Mouse (Mus musculus): ENCODE results near the gene Capn3. TPM values are rescaled to one million over a fixed set of nuclear protein-coding genes. Genes with fewer than 3 reads are reported as not detected.

The Capn3 gene
- polyA plus RNA-seq, 1 experiment from 2014 or later: 1.3 TPM

- no peak overlapping the region for H3K9ac ChIP-seq (ENCODE audit: low read depth, low read length)
- H3K9me3 ChIP-seq (ENCODE audit: control insufficient read depth, low read length): no peaks in the 10 kb centered on the region
- peaks cover 92% of the 10 kb centered on the region for H3K36me3 ChIP-seq (ENCODE audit: control insufficient read depth, insufficient read depth, low read length)
- WGBS: 92% methylated on average over 5 of the region's 5 CpGs
- H3K27me3 ChIP-seq (ENCODE audit: control insufficient read depth, insufficient read depth, low read length): no peaks in the 10 kb centered on the region
- H3K4me3 ChIP-seq (ENCODE audit: low read length): no peak overlapping the region
- no peak overlapping the region for H3K4me2 ChIP-seq (replicated peaks; ENCODE audit: low read depth, low read length)
- no peak for ATAC-seq (ENCODE audit: low FRiP score, low TSS enrichment)
- no peak overlapping the region for H3K27ac ChIP-seq (ENCODE audit: low read depth, low read length)
- H3K4me1 ChIP-seq (ENCODE audit: control insufficient read depth, insufficient read depth, low read length): no peaks in the 10 kb centered on the region
Measured at GRCm38 (mm10) chr2:120526771-120527170, 71.0 kb downstream of the Capn3 start.

DNA sequence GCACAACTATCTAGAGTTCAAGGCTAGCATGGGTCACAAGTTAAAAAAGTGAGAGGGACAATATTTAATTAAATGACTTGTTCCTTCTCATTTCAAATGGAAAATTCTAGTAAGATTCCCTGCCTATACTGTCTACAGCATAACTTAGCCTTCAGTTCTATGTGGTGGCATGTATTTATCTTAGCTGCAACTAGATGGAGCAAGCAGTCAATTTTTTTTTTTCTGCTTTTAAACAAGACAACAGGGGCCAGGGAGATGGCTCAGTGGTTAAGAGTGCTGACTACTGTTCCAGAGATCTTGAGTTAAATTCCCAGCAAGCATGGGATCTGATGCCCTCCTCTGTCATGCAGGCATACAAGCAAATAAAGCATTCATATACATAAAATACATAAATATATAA, 73.7 kb downstream of the Capn3 start:
- Histone ChIP-seq H3K4me2 (replicated peaks; ENCODE audit: low read depth, low read length) (no peak overlapping the region), H3K27me3 (ENCODE audit: control insufficient read depth, insufficient read depth, low read length) (no peaks in the 10 kb centered on the region), H3K9me3 (ENCODE audit: control insufficient read depth, low read length) (no peaks in the 10 kb centered on the region), H3K27ac (ENCODE audit: low read depth, low read length) (no peak overlapping the region), H3K4me1 (ENCODE audit: control insufficient read depth, insufficient read depth, low read length) (no peaks in the 10 kb centered on the region), H3K4me3 (ENCODE audit: low read length) (no peak overlapping the region), H3K9ac (ENCODE audit: low read depth, low read length) (no peak overlapping the region), H3K36me3 (ENCODE audit: control insufficient read depth, insufficient read depth, low read length) (peaks cover 91% of the 10 kb centered on the region)
- no peak for ATAC-seq (ENCODE audit: low FRiP score, low TSS enrichment)

DNA sequence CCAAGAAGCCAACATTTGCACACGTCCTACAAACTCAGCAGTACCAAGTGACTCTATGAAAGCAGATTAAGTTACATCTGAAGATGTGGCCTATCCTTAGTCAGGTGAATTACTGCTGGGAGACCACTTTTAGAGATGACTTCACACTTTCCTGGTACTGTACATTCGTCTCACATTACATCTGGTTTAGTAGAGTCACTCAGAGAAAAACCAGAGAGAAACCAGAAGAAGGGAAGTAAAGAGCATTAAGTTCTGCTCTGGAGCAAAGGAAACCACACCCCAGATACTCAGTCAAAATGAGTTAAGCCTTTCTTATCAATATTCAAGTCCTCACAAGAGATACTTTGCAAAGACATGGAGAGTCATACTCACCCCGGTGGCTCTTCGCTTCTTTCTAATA, 75.4 kb downstream of the Capn3 start:
- Histone ChIP-seq H3K9me3 (ENCODE audit: control insufficient read depth, low read length) (no peaks in the 10 kb centered on the region), H3K27me3 (ENCODE audit: control insufficient read depth, insufficient read depth, low read length) (no peaks in the 10 kb centered on the region), H3K27ac (ENCODE audit: low read depth, low read length) (no peak overlapping the region), H3K36me3 (ENCODE audit: control insufficient read depth, insufficient read depth, low read length) (peaks cover 91% of the 10 kb centered on the region), H3K9ac (ENCODE audit: low read depth, low read length) (no peak overlapping the region), H3K4me2 (replicated peaks; ENCODE audit: low read depth, low read length) (no peak overlapping the region), H3K4me1 (ENCODE audit: control insufficient read depth, insufficient read depth, low read length) (no peaks in the 10 kb centered on the region), H3K4me3 (ENCODE audit: low read length) (no peak overlapping the region)
- no peak for ATAC-seq (ENCODE audit: low FRiP score, low TSS enrichment)
- 86% methylated on average over 4 of the region's 4 CpGs for WGBS

GRCm38 (mm10) chr2:120539333-120539732, 83.5 kb downstream of the Capn3 start:
- no peak overlapping the region for H3K4me3 ChIP-seq (ENCODE audit: low read length)
- H3K4me1 ChIP-seq (ENCODE audit: control insufficient read depth, insufficient read depth, low read length): peaks cover 4% of the 10 kb centered on the region; the same call in 1 of the 2 replicates
- H3K9me3 ChIP-seq (ENCODE audit: control insufficient read depth, low read length): no peaks in the 10 kb centered on the region
- H3K27ac ChIP-seq (ENCODE audit: low read depth, low read length): peak overlapping the region; percentile 59; the same call in 1 of the 2 replicates
- no peak for ATAC-seq (ENCODE audit: low FRiP score, low TSS enrichment)
- no peak overlapping the region for H3K9ac ChIP-seq (ENCODE audit: low read depth, low read length)
- H3K4me2 ChIP-seq (replicated peaks; ENCODE audit: low read depth, low read length): 0 out of 2 replicates have a peak overlapping the region, but pooled peaks have one; percentile 3
- 81% methylated on average over 3 of the region's 3 CpGs for WGBS
- no peaks in the 10 kb centered on the region for H3K27me3 ChIP-seq (ENCODE audit: control insufficient read depth, insufficient read depth, low read length)
- H3K36me3 ChIP-seq (ENCODE audit: control insufficient read depth, insufficient read depth, low read length): peaks cover 30% of the 10 kb centered on the region

GRCm38 (mm10) chr2:120539778-120540208, 84.0 kb downstream of the Capn3 start:
- 31% methylated on average over 1 of the region's 1 CpGs for WGBS
- Histone ChIP-seq H3K9ac (ENCODE audit: low read depth, low read length) (no peak overlapping the region), H3K4me2 (replicated peaks; ENCODE audit: low read depth, low read length) (0 out of 2 replicates have a peak overlapping the region, but pooled peaks have one; percentile 3), H3K9me3 (ENCODE audit: control insufficient read depth, low read length) (no peaks in the 10 kb centered on the region), H3K36me3 (ENCODE audit: control insufficient read depth, insufficient read depth, low read length) (peaks cover 26% of the 10 kb centered on the region), H3K4me3 (ENCODE audit: low read length) (no peak overlapping the region), H3K27me3 (ENCODE audit: control insufficient read depth, insufficient read depth, low read length) (no peaks in the 10 kb centered on the region), H3K4me1 (ENCODE audit: control insufficient read depth, insufficient read depth, low read length) (peaks cover 4% of the 10 kb centered on the region; the same call in 1 of the 2 replicates), H3K27ac (ENCODE audit: low read depth, low read length) (peak overlapping the region; percentile 59; the same call in 1 of the 2 replicates)
- ATAC-seq (ENCODE audit: low FRiP score, low TSS enrichment): peak; percentile 83; the same call in 1 of the 2 replicates

GRCm38 (mm10) chr2:120544732-120545131, 88.9 kb downstream of the Capn3 start:
- Histone ChIP-seq H3K4me3 (ENCODE audit: low read length) (no peak overlapping the region), H3K36me3 (ENCODE audit: control insufficient read depth, insufficient read depth, low read length) (peaks cover 18% of the 10 kb centered on the region; the same call in 1 of the 2 replicates), H3K9me3 (ENCODE audit: control insufficient read depth, low read length) (no peaks in the 10 kb centered on the region), H3K9ac (ENCODE audit: low read depth, low read length) (no peak overlapping the region), H3K27me3 (ENCODE audit: control insufficient read depth, insufficient read depth, low read length) (no peaks in the 10 kb centered on the region), H3K4me1 (ENCODE audit: control insufficient read depth, insufficient read depth, low read length) (peaks cover 4% of the 10 kb centered on the region; the same call in 1 of the 2 replicates), H3K4me2 (replicated peaks; ENCODE audit: low read depth, low read length) (no peak overlapping the region), H3K27ac (ENCODE audit: low read depth, low read length) (no peak overlapping the region)
- WGBS: 98% methylated on average over 2 of the region's 2 CpGs
- ATAC-seq (ENCODE audit: low FRiP score, low TSS enrichment): no peak

Other genes with a start within 250 kb of the Capn3 start
- not detected in 2 replicates for gene Pla2g4e, start 210.7 kb upstream of the Capn3 start, polyA plus RNA-seq (2014; fragmentation: Nextera tagmentation; extraction: Ambion mirVana)
- gene Pla2g4d, start 166.8 kb upstream of the Capn3 start, polyA plus RNA-seq (2014; fragmentation: Nextera tagmentation; extraction: Ambion mirVana): not detected in 2 replicates
- not detected in 2 replicates for gene Pla2g4f, start 141.9 kb upstream of the Capn3 start, polyA plus RNA-seq (2014; fragmentation: Nextera tagmentation; extraction: Ambion mirVana)
- gene Vps39, start 102.9 kb upstream of the Capn3 start, polyA plus RNA-seq (2014; fragmentation: Nextera tagmentation; extraction: Ambion mirVana): 11.7 and 22.4 TPM in 2 replicates
- gene Ganc, start 52.1 kb upstream of the Capn3 start, polyA plus RNA-seq (2014; fragmentation: Nextera tagmentation; extraction: Ambion mirVana): 8.2 and 10.8 TPM in 2 replicates
- 17.4 and 20.2 TPM in 2 replicates for gene Tmem87a, start 51.9 kb upstream of the Capn3 start, polyA plus RNA-seq (2014; fragmentation: Nextera tagmentation; extraction: Ambion mirVana)
- gene Zfp106, start 107.8 kb downstream of the Capn3 start, polyA plus RNA-seq (2014; fragmentation: Nextera tagmentation; extraction: Ambion mirVana): 52.9 and 69.6 TPM in 2 replicates
- gene Snap23, start 111.7 kb downstream of the Capn3 start, polyA plus RNA-seq (2014; fragmentation: Nextera tagmentation; extraction: Ambion mirVana): 46.0 and 61.0 TPM in 2 replicates
- gene Haus2, start 153.4 kb downstream of the Capn3 start, polyA plus RNA-seq (2014; fragmentation: Nextera tagmentation; extraction: Ambion mirVana): 23.3 and 27.4 TPM in 2 replicates
- gene Lrrc57, start 153.5 kb downstream of the Capn3 start, polyA plus RNA-seq (2014; fragmentation: Nextera tagmentation; extraction: Ambion mirVana): 19.0 and 19.9 TPM in 2 replicates
- 5.3 and 8.0 TPM in 2 replicates for gene Stard9, start 173.1 kb downstream of the Capn3 start, polyA plus RNA-seq (2014; fragmentation: Nextera tagmentation; extraction: Ambion mirVana)